Mouse (Mus musculus): ENCODE data around the gene RPS10-NUDT3. TPM values are rescaled to one million over a fixed set of nuclear protein-coding genes. Genes with fewer than 3 reads are reported as not detected.

Gene RPS10-NUDT3
- polyA plus RNA-seq, 1 experiment, result not detected

DNA sequence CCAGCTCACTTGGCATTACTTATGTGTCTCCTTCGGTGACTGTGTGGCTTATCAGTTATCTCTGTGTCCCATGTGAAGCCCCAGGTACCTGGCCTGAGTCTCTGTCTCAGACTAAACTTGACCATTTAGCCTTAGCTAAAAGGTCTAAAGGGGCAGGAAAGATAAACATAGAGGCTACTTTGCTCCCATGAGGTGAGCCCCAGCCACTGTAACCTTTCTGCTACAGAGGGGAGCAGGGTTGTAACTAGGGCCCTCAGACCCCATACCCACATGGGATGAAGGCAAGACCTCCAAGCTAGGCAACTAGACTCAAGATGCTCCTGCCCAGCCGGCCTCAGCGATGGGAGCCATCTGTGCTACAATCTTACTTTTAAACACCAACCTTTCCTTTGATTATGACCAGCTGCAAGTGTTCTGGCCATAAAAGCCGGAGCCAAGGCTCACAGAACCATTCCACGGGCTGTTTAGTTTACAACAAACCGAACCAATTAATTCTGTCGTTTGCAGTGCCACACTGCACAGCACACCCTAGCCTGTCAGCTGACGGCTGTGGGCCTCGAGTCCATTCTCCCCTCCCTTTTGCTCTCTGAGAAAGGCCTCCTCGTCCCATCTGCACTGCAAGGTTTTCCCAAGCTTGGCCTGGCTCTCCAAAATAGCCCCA lies 59.8 kb downstream of the RPS10-NUDT3 start:
- H3K27me3 ChIP-seq (ENCODE audit: control insufficient read depth), result no peaks in the 10 kb centered on the region
- TF ChIP-seq GATA1 (IDR thresholded peaks at IDR 0.05; ENCODE audit: low read length) (no peak), TAL1 (IDR thresholded peaks at IDR 0.05; ENCODE audit: low read length) (no peak)
- H3K4me3 ChIP-seq (replicated peaks), result no peak overlapping the region
- H3K4me1 ChIP-seq (ENCODE audit: control insufficient read depth), result peaks cover 51% of the 10 kb centered on the region
- H3K9me3 ChIP-seq (ENCODE audit: control insufficient read depth, low read length), result no peaks in the 10 kb centered on the region
- peaks cover 31% of the 10 kb centered on the region for H3K36me3 ChIP-seq (ENCODE audit: control insufficient read depth)

DNA sequence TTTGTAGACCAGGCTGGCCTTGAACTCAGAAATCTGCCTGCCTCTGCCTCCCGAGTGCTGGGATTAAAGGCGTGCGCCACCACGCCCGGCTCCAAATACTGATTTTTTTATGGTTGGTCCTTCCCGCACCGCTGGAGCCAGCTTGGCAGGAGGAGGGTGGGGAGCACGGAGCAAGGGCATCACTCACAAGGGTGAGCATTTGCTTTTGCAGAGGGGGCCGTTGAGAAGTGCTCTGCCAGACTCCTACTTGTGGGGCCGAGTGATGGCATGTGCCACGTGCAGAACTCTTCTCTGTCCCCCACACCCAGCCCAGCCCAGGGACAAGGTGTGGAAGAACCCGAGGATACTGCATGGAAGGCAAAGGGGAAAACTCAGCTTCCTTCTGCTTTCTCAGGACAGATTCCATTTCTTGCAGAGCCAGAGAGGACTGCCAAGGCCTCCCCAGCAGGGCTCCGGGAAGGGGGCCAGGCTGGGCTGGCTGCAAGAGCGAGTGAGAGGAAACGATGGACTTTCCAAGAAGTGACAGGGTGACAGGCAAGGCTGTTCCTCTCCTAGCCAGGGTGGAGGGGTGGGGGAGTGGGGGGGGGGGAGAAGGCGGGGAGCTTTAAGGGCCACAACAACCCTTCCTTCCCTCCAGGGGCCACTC lies 60.4 kb downstream of the RPS10-NUDT3 start:
- no peak overlapping the region for H3K4me3 ChIP-seq (replicated peaks)
- TF ChIP-seq TAL1 (IDR thresholded peaks at IDR 0.05; ENCODE audit: low read length) (no peak), GATA1 (IDR thresholded peaks at IDR 0.05; ENCODE audit: low read length) (no peak)
- peaks cover 27% of the 10 kb centered on the region for H3K36me3 ChIP-seq (ENCODE audit: control insufficient read depth)
- no peaks in the 10 kb centered on the region for H3K27me3 ChIP-seq (ENCODE audit: control insufficient read depth)
- no peaks in the 10 kb centered on the region for H3K9me3 ChIP-seq (ENCODE audit: control insufficient read depth, low read length)
- H3K4me1 ChIP-seq (ENCODE audit: control insufficient read depth), result peaks cover 45% of the 10 kb centered on the region

DNA sequence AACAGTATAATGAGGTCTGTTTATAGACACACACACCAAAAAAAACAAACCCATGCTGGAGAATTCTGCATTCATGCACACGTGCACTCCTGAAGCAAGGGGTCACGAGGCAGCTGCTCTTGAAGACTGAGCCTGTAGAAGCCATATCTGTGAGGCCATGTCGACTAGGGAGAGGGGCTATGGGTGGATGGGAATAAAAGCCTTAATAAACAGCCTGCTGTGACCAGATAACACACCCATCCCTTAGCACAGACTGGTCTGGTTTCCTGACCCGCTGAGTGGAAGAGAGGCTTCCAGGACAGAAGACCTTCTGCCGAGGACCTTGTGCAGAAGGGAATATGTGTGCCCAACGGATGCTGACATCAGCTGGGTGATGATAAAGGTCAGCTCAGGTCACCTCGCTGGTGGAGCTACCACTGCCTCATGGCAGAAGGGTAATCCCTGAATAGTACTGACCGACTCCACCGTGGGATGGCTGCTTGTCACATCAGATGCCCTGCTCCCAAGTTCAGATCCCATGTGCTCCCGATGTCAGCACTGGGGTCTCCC lies 61.2 kb downstream of the RPS10-NUDT3 start:
- no peaks in the 10 kb centered on the region for H3K9me3 ChIP-seq (ENCODE audit: control insufficient read depth, low read length)
- TF ChIP-seq TAL1 (IDR thresholded peaks at IDR 0.05; ENCODE audit: low read length), result no peak
- no peak for TF ChIP-seq GATA1 (IDR thresholded peaks at IDR 0.05; ENCODE audit: low read length)
- peaks cover 21% of the 10 kb centered on the region for H3K36me3 ChIP-seq (ENCODE audit: control insufficient read depth)
- H3K27me3 ChIP-seq (ENCODE audit: control insufficient read depth), result no peaks in the 10 kb centered on the region
- no peak overlapping the region for H3K4me3 ChIP-seq (replicated peaks)
- peaks cover 41% of the 10 kb centered on the region for H3K4me1 ChIP-seq (ENCODE audit: control insufficient read depth)

DNA sequence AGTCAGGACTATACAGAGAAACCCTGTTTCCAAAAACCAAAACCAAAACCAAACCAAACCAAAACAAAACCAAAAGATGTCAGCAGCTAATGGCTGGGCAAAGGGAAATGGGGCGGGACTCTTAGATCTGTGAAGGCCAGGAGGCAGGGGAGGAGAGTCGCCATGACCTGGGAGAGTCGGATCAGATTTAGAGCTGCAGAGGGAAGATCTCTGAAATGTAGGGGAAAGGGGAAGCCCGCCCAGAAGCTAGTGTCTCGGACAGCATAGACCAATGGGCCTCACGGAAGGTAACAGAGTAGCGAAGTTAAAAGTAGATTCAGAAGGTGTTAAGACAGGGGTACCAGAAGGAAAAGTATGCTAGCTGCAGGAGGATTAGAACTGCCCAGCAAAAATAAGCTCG lies 63.7 kb downstream of the RPS10-NUDT3 start:
- Histone ChIP-seq H3K4me3 (replicated peaks) (no peak overlapping the region), H3K4me1 (ENCODE audit: control insufficient read depth) (peaks cover 41% of the 10 kb centered on the region), H3K27me3 (ENCODE audit: control insufficient read depth) (peaks cover 16% of the 10 kb centered on the region), H3K36me3 (ENCODE audit: control insufficient read depth) (peaks cover 7% of the 10 kb centered on the region), H3K9me3 (ENCODE audit: control insufficient read depth, low read length) (no peaks in the 10 kb centered on the region)
- no peak for TF ChIP-seq GATA1 (IDR thresholded peaks at IDR 0.05; ENCODE audit: low read length)
- TF ChIP-seq TAL1 (IDR thresholded peaks at IDR 0.05; ENCODE audit: low read length), result no peak

DNA sequence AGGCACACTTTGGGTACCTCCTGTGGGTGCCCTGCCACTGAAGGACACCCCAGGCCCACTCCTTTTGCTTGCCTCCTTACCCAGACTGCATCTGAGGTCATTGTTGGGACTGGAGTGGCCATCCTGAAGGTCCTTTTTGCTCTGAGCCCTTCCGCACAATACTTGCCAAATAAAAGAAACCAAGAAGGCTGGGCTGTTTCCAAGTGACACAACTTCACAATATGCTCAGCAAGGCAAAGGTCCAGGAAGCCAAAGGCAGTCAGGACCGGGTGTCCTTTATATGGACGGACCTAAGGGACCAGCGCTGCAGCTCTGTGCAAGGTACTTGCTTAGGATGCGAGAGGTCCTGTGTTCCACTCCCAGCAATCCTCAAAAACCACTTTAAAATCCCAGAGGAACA lies 66.8 kb downstream of the RPS10-NUDT3 start:
- peaks cover 21% of the 10 kb centered on the region for H3K27me3 ChIP-seq (ENCODE audit: control insufficient read depth)
- H3K9me3 ChIP-seq (ENCODE audit: control insufficient read depth, low read length), result no peaks in the 10 kb centered on the region
- TF ChIP-seq GATA1 (IDR thresholded peaks at IDR 0.05; ENCODE audit: low read length), result no peak
- TF ChIP-seq TAL1 (IDR thresholded peaks at IDR 0.05; ENCODE audit: low read length), result no peak
- H3K4me1 ChIP-seq (ENCODE audit: control insufficient read depth), result peaks cover 49% of the 10 kb centered on the region
- H3K4me3 ChIP-seq (replicated peaks), result no peak overlapping the region
- peaks cover 10% of the 10 kb centered on the region for H3K36me3 ChIP-seq (ENCODE audit: control insufficient read depth)

DNA sequence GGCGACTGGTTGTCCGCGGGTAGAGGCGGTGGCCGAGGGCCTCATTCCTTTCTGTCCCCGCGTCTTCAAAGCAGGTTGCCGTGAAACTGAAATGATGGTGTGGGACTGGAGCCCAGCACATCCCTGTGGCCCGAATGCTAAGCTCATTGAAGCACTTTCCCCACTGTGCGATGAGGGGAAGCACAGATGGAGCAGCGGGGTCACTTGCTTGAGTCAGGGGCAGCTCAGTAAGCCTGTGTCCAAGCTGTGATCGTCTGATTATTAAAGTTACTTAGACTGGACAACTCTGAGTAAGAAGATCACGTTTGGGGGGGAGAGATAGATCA lies 69.1 kb downstream of the RPS10-NUDT3 start:
- H3K4me3 ChIP-seq (replicated peaks), result peak overlapping the region; percentile 75
- peaks cover 22% of the 10 kb centered on the region for H3K36me3 ChIP-seq (ENCODE audit: control insufficient read depth)
- peaks cover 21% of the 10 kb centered on the region for H3K27me3 ChIP-seq (ENCODE audit: control insufficient read depth)
- H3K4me1 ChIP-seq (ENCODE audit: control insufficient read depth), result peaks cover 45% of the 10 kb centered on the region
- TF ChIP-seq GATA1 (IDR thresholded peaks at IDR 0.05; ENCODE audit: low read length), result no peak
- no peak for TF ChIP-seq TAL1 (IDR thresholded peaks at IDR 0.05; ENCODE audit: low read length)
- H3K9me3 ChIP-seq (ENCODE audit: control insufficient read depth, low read length), result no peaks in the 10 kb centered on the region

DNA sequence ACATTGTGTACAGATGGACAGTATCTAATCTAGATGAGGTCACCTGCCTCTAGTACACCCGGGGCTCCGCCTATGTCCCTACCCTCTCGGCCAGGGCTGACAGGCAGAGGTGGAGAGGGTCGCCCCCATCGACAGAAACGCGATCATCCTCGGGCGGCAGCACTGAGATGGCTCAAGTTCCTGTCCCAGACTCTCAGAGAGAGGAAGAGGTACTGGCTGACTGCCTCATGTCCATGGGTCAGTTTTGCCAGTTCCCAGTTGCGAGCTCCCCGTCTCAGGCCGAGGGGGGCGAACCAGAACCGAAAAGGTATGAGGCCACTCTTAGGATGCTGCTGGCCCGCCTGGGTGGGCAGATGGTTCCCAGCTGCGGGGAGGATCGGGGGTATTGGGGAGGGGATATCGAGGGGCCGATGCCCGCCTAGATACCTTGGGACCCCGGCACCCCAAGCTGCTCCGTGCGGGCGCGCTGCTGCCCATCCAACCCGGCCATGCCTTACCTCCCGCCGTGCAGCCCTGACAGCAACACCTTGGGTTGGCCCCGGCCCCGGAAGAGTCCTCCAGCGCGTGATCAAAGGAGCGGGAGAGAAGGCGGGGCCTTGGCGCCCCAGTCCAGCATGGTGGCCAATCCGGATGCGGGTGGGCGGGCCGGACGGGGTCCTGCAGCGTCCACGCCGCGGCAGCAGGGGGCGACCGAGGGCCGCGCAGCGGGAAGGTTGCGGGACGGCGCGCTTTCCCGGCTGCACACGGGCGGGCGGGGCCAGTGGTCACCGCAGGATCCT lies 69.7 kb downstream of the RPS10-NUDT3 start, which contains the start of gene AI413582:
Gene AI413582 (minus strand): TSS at position 594 of the 779 bp plus-strand sequence.
- peaks cover 45% of the 10 kb centered on the region for H3K4me1 ChIP-seq (ENCODE audit: control insufficient read depth)
- peak within 1 kb of the TSS; percentile 75 for H3K4me3 ChIP-seq (replicated peaks)
- no peaks in the 10 kb centered on the region for H3K9me3 ChIP-seq (ENCODE audit: control insufficient read depth, low read length)
- peaks cover 21% of the 10 kb centered on the region for H3K27me3 ChIP-seq (ENCODE audit: control insufficient read depth)
- TF ChIP-seq TAL1 (IDR thresholded peaks at IDR 0.05; ENCODE audit: low read length) (no peak), GATA1 (IDR thresholded peaks at IDR 0.05; ENCODE audit: low read length) (no peak)
- peaks cover 28% of the 10 kb centered on the region for H3K36me3 ChIP-seq (ENCODE audit: control insufficient read depth)

DNA sequence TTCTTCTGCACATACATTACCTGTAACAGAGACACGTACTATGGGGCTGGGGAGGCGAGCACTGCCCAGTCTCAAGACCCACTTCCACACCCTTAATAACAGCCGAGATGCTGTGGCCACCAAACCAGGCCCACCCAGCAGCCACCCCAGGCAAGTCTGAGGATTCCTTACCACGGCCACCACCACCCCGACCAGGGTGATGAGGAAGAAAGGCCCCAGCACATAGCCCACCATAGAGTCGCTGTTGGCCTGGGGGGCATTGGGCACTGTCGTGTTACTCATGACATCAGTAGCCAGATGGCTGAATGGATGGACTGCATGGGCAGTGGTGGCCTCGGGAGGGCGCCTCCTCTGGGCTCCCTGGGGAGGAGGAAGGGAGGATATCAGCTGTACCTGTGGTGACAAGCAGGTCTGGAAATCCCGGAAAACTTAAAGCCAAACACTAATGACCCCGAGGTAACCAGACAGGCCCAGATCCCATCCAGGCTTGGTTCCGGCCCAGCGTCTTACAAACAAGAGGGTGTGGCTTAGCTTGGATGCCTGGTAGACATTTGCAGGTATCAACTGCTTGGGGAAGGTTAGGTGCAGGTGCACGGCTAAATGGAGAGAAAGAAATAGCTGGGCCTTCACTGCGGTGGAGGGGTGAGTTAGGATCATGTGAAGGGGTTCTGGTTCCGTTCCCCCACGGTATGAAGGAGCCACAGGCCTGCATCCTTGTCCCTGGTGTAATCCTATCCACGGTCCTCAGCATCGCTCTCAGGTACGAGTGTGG lies 70.4 kb downstream of the RPS10-NUDT3 start:
- peaks cover 33% of the 10 kb centered on the region for H3K36me3 ChIP-seq (ENCODE audit: control insufficient read depth)

More for the DNA sequence above, 70.4 kb downstream of the RPS10-NUDT3 start:
- Histone ChIP-seq H3K9me3 (ENCODE audit: control insufficient read depth, low read length) (no peaks in the 10 kb centered on the region), H3K4me3 (replicated peaks) (peak overlapping the region; percentile 75), H3K27me3 (ENCODE audit: control insufficient read depth) (peaks cover 21% of the 10 kb centered on the region), H3K4me1 (ENCODE audit: control insufficient read depth) (peaks cover 49% of the 10 kb centered on the region)
- no peak for TF ChIP-seq GATA1 (IDR thresholded peaks at IDR 0.05; ENCODE audit: low read length)
- no peak for TF ChIP-seq TAL1 (IDR thresholded peaks at IDR 0.05; ENCODE audit: low read length)

Measured in erythroblast, embryonic 14.5 days (primary cell).